Mouse (Mus musculus): ENCODE results near the gene Prkar2b.

The Prkar2b gene

GRCm38 (mm10) chr12:32009267-32009984, 51.7 kb downstream of the Prkar2b start:
- no peak for DNase-seq (ENCODE audit: low read depth)

- DNase-seq (ENCODE audit: low read depth), result no peak
Observed at GRCm38 (mm10) chr12:32008728-32009127, 52.4 kb downstream of the Prkar2b start.

GRCm38 (mm10) chr12:32007646-32008045, 53.5 kb downstream of the Prkar2b start:
- DNase-seq (ENCODE audit: low read depth), result no peak

GRCm38 (mm10) chr12:32007040-32007439, 54.1 kb downstream of the Prkar2b start:
- DNase-seq (ENCODE audit: low read depth), result no peak

GRCm38 (mm10) chr12:32006391-32006929, 54.6 kb downstream of the Prkar2b start:
- no peak for DNase-seq (ENCODE audit: low read depth)

- DNase-seq (ENCODE audit: low read depth), result no peak
Observed at GRCm38 (mm10) chr12:32000464-32000863, 60.6 kb downstream of the Prkar2b start.

GRCm38 (mm10) chr12:31998706-31999105, 62.4 kb downstream of the Prkar2b start:
- no peak for DNase-seq (ENCODE audit: low read depth)

GRCm38 (mm10) chr12:31997328-31997878, 63.7 kb downstream of the Prkar2b start:
- no peak for DNase-seq (ENCODE audit: low read depth)

GRCm38 (mm10) chr12:31996877-31997276, 64.2 kb downstream of the Prkar2b start:
- DNase-seq (ENCODE audit: low read depth), result peak; percentile 59

- DNase-seq (ENCODE audit: low read depth), result no peak
Observed at GRCm38 (mm10) chr12:31990575-31990974, 70.5 kb downstream of the Prkar2b start.

GRCm38 (mm10) chr12:31989726-31990125, 71.4 kb downstream of the Prkar2b start:
- DNase-seq (ENCODE audit: low read depth), result no peak

GRCm38 (mm10) chr12:31986463-31986862, 74.6 kb downstream of the Prkar2b start:
- DNase-seq (ENCODE audit: low read depth), result no peak

GRCm38 (mm10) chr12:31985738-31986137, 75.4 kb downstream of the Prkar2b start:
- DNase-seq (ENCODE audit: low read depth), result no peak

GRCm38 (mm10) chr12:31984664-31985063, 76.4 kb downstream of the Prkar2b start:
- DNase-seq (ENCODE audit: low read depth), result no peak

- no peak for DNase-seq (ENCODE audit: low read depth)
Observed at GRCm38 (mm10) chr12:31984206-31984605, 76.9 kb downstream of the Prkar2b start.

GRCm38 (mm10) chr12:31983769-31984168, 77.3 kb downstream of the Prkar2b start:
- no peak for DNase-seq (ENCODE audit: low read depth)

- no peak for DNase-seq (ENCODE audit: low read depth)
Observed at GRCm38 (mm10) chr12:31983238-31983637, 77.9 kb downstream of the Prkar2b start.

- no peak for DNase-seq (ENCODE audit: low read depth)
Observed at GRCm38 (mm10) chr12:31977613-31978195, 83.4 kb downstream of the Prkar2b start.

GRCm38 (mm10) chr12:31976544-31976943, 84.6 kb downstream of the Prkar2b start:
- DNase-seq (ENCODE audit: low read depth), result no peak

- peak; percentile 60 for DNase-seq (ENCODE audit: low read depth)
Observed at GRCm38 (mm10) chr12:31973473-31974172, 87.5 kb downstream of the Prkar2b start.

- DNase-seq (ENCODE audit: low read depth), result no peak
Observed at GRCm38 (mm10) chr12:31971547-31971946, 89.5 kb downstream of the Prkar2b start.

GRCm38 (mm10) chr12:31969111-31969510, 92.0 kb downstream of the Prkar2b start:
- DNase-seq (ENCODE audit: low read depth), result no peak

GRCm38 (mm10) chr12:31967536-31967935, 93.6 kb downstream of the Prkar2b start:
- DNase-seq (ENCODE audit: low read depth), result peak; percentile 70

Data from c-Kit-positive CD71-negative TER-119-negative erythroid progenitor cells, embryonic 14.5 days (primary cell).